Comparison of ENCODE assay signal across 24 mouse cellular contexts in the genomic region with DNA sequence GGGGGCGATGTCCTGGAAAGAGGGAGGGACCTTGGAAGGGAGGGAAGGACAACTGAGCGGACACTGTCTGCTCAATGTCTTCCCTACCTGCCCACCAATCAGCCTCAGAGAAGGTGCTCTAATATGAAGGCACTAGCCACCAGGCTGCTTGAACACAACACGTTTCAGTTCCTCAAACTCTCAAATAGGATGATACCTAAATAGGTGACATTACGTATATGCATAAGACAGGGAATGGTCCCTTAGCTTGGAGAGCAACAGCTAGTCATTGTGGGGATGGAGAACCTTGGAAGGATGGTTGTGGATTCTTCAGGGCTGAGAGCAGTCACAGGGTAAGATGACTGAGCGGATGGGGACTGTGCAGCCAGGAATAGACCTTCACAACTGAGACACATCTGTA. TPM values are rescaled to one million over a fixed set of nuclear protein-coding genes. Genes with fewer than 3 reads are reported as not detected.
"Had no signal": no experiment of that assay in that cellular context is flagged by ENCODE, and none has a peak within 500 bp of the region (broad histone marks: within the 10 kb centered on the region; RNA-seq: fewer than 3 reads in every experiment).

No protein-coding gene starts in this region.

- H3K4me2 ChIP-seq: lung, embryonic 14.5 days; midbrain, embryonic 13.5 days; midbrain, embryonic 15.5 days; neural tube, embryonic 13.5 days; neural tube, embryonic 15.5 days; stomach, embryonic 15.5 days had no signal

- H3K36me3 ChIP-seq: midbrain, embryonic 10.5 days; midbrain, embryonic 13.5 days; midbrain, embryonic 15.5 days; neural tube, embryonic 13.5 days; neural tube, embryonic 15.5 days; stomach, embryonic 15.5 days had no signal

- H3K4me3 ChIP-seq: midbrain, embryonic 10.5 days; midbrain, embryonic 13.5 days; midbrain, embryonic 15.5 days; myocyte; neural tube, embryonic 13.5 days; neural tube, embryonic 15.5 days; stomach, embryonic 15.5 days had no signal

- H3K9me3 ChIP-seq: midbrain, embryonic 10.5 days; midbrain, embryonic 13.5 days; midbrain, embryonic 15.5 days; neural tube, embryonic 13.5 days; neural tube, embryonic 15.5 days; stomach, embryonic 15.5 days had no signal

- ATAC-seq: midbrain, embryonic 13.5 days had no signal

- DNase-seq: lung, adult 18-20 months; lung, embryonic 14.5 days; lung, postnatal 10 days; lung, postnatal 4 days; right cerebral cortex, postnatal 4 days; spleen, adult 18-20 months; thymus, adult 2 months; thymus, postnatal 25 days; thymus, postnatal 4 days had no signal

- H3K27ac ChIP-seq: liver, embryonic 14.5 days; midbrain, embryonic 10.5 days; midbrain, embryonic 13.5 days; neural tube, embryonic 13.5 days; neural tube, embryonic 15.5 days; stomach, embryonic 15.5 days; stomach, postnatal 0 days had no signal

- H3K4me1 ChIP-seq: midbrain, embryonic 13.5 days; stomach, embryonic 15.5 days had no signal

- H3K9ac ChIP-seq: liver, embryonic 14.5 days; lung, embryonic 14.5 days; midbrain, embryonic 13.5 days; midbrain, embryonic 15.5 days; neural tube, embryonic 13.5 days; neural tube, embryonic 15.5 days; stomach, embryonic 15.5 days had no signal

RNA-seq across cellular contexts. Expression of a gene that starts 2.5 kb away (rescaled TPM):
- total RNA-seq: megakaryocyte, adult 5-6 weeks; megakaryocyte-erythroid progenitor cell, adult 5-6 weeks had no signal
- polyA plus RNA-seq: liver, embryonic 16.5 days; lung, embryonic 14.5 days; midbrain, embryonic 10.5 days; midbrain, embryonic 13.5 days; midbrain, embryonic 15.5 days; myocyte; neural tube, embryonic 11.5 days; neural tube, embryonic 13.5 days; neural tube, embryonic 15.5 days; small intestine, adult 2 months; stomach, embryonic 15.5 days; stomach, postnatal 0 days; thymus, adult 2 months; urinary bladder, adult 2 months had no signal

RNA-seq across cellular contexts. Expression of a gene that starts 6.4 kb away (rescaled TPM):
- total RNA-seq: megakaryocyte, adult 5-6 weeks; megakaryocyte-erythroid progenitor cell, adult 5-6 weeks had no signal
- polyA plus RNA-seq: small intestine, adult 2 months; thymus, adult 2 months had no signal

RNA-seq across cellular contexts. Expression of a gene that starts 13.3 kb away (rescaled TPM):
- polyA plus RNA-seq: midbrain, embryonic 13.5 days had no signal
